Mouse (Mus musculus) lung, adult 18-20 months (tissue): ENCODE measurements around the gene Pygm.

Experiments
- DNase-seq, 2 experiments: peaks; one replicate each; pipeline ENCODE4 v3.0.0; 2022; ENCODE audit warnings: mixed read lengths in 2 of 2

The Pygm gene

DNA sequence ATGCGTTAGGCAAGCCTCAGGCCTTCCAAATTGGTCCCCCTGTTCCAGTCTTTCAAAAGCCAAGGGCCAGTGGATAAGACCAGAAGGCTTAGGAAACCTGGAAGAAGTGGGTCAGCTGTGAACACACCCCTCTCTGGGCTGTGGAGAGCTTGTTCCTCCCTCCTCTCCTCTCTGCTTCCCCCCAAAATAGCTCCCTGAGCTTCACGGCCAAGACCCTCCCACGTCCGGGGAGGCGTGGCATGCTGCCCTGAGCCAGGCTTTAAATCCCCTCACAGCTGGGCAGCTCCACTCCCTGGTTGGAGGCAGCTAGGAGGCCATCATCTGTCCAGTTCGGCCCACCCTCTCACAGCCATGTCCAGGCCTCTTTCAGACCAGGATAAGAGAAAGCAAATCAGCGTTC, at the start of gene Pygm:
Pygm (plus strand) TSS at position 272 of the 400 bp plus-strand sequence.
- DNase-seq, result peak; percentile 71 to 73

DNA sequence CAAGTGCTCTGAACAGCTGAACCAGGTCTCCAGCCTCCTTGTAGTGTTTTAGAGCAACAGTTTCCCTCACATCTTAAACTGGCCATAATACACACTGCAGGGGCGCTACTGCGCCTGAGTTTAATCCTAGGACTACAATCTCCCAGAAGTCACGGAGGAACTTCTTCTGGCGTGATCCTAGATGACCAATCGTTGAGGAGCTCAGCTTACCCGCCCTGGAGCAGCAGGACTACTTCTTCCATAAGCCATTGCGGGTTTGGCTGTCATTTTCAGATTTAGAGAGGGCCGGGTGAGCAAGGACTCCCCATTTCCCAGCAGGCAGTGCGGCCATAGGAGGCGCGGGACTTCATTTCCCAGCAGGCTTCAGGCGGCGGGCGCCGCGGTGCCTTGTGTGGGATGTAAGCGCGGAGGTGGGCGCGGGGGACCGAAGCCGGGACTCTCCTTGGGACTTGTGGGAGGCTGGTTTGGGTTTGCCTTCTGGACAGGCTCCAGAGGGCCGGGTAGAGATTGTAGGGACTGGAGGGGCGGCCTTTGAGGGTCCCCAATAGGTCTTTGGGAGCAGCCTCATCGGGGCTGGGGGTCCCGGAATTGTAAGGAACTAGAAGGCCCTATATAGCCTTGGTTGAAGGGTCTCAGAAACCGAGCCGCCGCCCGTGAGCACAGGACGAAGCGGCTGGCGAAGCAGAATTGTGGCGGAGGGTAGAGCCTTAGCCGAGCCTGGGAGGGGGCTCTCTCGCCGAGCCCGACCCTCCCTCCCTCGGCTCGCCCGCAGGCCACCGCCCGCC, 49.3 kb upstream of the Pygm start, which contains the start of gene Men1:
Men1 (plus strand) TSS at position 307 of the 785 bp plus-strand sequence.
- DNase-seq, result peak; percentile 97

DNA sequence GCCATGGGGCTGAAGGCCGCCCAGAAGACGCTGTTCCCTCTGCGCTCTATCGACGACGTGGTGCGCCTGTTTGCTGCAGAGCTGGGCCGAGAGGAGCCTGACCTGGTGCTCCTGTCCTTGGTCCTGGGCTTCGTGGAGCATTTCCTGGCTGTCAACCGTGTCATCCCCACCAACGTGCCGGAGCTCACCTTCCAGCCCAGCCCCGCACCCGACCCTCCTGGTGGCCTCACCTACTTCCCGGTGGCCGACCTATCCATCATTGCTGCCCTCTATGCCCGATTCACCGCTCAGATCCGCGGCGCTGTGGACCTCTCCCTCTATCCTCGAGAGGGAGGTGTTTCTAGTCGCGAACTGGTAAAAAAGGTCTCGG, 48.8 kb upstream of the Pygm start:
- DNase-seq, result no peak

DNA sequence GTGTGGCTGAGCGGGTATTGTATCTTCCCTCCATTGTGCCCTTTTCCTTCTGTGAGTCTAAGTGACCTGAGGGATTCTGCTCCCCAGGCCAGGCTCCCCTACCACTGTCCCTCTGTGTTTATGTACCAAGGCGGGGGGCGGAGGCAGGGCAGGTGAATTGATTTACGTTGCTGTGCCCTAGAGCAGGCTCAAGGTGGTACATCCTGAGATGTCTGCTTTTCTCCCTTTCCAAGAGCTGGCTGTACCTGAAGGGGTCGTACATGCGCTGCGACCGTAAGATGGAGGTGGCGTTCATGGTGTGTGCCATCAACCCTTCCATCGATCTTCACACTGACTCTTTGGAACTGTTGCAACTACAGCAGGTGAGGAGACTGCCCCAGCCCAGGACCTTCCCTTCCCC, 47.3 kb upstream of the Pygm start:
- no peak for DNase-seq

DNA sequence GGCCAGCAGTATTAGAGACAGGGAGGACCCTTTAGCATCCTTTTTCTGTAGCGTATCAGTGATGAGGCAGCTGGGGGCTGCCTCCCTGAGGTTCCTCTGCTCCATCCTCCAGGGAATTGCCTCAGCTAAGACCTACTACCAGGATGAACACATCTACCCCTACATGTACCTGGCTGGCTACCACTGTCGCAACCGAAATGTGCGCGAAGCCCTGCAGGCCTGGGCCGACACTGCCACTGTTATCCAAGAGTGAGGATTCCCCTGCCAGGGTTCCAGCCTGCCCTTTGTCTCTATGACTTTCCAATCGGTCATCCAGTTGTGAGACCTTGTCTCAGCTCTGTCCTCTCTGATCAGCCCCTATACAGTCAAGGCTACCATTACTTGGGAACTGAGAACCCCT, 46.0 kb upstream of the Pygm start:
- no peak for DNase-seq

DNA sequence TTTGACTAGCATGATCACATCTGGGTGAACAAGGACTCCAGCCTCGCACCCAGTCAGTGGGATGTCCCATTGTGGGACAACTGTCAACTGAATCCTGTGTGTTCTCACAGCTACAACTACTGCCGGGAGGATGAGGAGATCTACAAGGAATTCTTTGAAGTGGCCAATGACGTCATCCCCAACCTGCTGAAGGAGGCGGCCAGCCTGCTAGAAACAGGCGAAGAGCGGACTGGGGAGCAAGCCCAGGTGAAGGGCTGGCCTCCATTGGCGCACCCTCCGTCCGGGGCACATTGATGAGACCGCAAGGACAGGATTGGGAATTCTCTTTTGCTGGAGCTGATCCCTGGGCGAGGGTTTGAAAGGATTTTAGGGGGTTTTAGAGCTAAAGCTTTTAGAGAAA, 45.5 kb upstream of the Pygm start:
- DNase-seq, result no peak

DNA sequence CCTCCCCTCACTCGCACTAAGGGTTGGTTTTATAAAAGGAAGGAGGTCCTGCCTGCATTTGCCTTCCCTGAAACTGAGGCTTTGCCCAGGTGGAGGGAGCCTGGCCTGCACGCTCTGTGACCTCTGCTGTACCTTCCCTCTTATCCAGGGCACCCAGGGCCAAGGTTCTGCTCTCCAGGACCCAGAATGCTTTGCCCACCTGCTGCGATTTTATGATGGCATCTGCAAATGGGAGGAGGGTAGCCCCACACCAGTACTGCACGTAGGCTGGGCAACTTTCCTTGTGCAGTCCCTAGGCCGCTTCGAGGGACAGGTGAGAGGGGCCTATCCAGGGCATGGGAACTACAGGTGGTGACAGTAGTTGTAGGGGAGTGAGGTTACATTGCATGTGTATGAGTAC, 45.0 kb upstream of the Pygm start:
- no peak for DNase-seq

DNA sequence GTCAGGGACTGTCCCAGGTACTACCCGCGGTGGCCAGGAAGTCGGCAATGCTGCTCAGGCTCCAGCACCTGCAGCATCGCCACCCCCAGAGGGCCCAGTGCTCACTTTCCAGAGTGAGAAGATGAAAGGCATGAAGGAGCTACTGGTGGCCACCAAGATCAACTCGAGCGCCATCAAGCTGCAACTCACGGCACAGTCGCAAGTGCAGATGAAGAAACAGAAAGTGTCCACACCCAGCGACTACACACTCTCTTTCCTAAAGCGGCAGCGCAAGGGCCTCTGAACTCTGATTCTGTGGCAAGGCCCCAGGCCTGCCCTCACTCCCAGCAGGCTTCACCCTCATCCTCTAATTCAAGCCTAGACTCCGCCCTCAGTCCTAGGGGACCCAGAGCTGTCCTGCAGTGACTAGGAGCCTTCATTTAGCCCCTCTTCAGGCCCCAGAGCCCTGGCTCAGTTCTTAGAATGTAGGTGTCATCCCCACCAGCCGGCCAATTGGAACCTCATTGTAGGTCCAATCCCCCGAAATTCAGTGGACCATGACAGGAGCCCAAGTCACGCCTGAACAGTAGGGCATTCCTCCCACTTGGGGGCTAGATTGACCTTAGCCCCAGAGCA, 44.2 kb upstream of the Pygm start:
- peak; percentile 80 for DNase-seq

DNA sequence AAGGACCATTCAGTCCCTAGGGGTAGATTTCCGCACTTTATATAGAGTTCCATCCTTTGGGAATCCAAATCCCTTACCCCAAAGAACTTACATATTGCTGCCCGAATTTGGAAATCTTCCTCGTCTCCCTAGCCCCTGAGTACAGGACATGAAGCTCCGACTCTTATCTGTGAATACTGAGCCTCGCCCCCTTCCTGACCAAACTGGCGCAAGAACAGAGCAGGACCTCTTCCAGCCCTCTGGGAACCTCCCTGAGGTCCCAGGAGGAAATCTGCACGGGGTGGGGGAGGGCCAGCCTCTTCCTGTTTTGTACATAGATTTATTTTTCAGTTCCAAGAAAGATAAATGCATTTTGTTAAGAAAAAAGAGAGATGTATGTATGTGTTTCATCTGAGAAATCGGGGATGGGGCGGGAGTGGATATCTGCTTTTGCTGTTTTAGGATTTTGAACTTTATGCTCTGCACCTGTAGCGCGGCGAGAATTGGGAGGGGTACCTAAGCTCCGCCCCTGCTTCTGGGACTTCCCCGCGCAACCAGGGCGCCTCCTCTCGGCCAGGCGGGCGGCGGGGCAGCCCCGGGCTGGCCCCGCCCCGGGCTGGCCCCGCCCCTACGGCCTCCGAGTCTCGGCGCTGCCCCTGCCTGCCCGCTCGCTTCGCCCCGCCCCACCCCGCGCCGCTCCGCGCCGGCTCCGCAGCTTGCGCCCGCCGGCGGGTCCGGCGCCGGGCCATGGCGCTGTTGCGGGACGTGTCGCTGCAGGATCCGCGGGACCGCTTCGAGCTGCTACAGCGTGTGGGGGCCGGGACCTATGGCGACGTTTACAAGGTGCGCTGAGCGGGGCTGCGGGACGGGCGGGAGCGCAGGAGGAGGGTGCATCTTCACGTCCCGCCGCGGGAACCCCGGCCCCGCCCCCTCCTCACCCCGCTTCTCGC, 43.4 kb upstream of the Pygm start, which contains the start of gene Map4k2:
Map4k2 (plus strand) TSS at position 612 of the 929 bp plus-strand sequence.
- DNase-seq, result peak; percentile 85 to 91

DNA sequence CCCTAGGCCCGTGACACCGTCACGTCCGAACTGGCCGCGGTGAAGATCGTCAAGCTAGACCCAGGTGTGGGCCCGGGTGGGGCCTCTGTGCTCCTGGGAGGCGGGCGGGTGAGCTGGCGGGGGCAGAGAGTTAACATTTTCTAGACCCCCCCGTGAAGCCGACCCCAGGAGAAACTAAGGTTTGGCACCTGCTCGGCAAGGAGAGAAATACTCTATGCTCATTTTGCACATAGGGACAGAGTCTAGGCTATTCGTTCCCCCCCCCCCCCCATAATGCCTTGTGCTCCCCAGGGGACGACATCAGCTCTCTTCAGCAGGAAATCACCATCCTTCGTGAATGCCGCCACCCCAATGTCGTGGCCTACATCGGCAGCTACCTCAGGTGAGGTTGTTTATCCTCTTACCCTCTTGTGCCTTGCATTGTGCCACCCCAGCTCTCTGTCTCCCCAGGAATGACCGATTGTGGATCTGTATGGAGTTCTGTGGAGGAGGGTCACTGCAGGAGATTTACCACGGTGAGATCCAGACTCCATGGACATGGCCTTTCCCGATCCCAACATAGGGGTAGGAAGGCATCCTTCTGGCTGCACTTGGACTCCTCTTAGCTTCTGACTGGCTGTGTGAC, 42.6 kb upstream of the Pygm start:
- DNase-seq, result no peak

DNA sequence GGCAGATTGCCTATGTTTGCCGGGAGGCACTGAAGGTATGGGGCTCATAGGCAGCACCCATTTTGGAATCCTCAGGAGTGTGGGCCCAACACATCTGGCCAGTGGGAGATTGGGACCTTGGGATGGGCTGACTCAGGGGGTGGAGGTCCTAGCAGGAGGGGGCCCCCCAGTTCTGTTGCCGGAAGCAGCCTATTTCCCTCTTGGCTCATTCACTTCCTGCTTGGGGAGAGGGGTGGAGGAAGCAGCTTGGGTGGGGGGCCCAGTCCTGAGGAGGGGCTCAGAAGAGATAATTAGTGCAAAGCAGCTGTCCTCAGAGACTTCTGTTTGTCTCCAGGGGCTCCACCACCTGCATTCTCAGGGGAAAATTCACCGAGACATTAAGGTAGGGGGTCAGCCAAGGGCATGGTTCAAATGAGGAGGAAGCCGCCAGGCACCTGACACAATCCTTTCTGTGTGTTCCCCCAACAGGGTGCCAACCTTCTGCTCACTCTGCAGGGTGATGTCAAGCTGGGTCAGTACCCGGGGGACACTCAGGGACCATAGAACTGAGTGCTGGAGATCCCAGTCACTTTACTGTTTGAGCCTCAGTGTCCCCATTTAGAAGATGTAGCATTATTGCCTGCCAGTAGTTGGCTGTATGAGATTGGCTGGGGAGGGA, 41.8 kb upstream of the Pygm start:
- DNase-seq, result peak in 1 of 2 experiments; percentile 63

DNA sequence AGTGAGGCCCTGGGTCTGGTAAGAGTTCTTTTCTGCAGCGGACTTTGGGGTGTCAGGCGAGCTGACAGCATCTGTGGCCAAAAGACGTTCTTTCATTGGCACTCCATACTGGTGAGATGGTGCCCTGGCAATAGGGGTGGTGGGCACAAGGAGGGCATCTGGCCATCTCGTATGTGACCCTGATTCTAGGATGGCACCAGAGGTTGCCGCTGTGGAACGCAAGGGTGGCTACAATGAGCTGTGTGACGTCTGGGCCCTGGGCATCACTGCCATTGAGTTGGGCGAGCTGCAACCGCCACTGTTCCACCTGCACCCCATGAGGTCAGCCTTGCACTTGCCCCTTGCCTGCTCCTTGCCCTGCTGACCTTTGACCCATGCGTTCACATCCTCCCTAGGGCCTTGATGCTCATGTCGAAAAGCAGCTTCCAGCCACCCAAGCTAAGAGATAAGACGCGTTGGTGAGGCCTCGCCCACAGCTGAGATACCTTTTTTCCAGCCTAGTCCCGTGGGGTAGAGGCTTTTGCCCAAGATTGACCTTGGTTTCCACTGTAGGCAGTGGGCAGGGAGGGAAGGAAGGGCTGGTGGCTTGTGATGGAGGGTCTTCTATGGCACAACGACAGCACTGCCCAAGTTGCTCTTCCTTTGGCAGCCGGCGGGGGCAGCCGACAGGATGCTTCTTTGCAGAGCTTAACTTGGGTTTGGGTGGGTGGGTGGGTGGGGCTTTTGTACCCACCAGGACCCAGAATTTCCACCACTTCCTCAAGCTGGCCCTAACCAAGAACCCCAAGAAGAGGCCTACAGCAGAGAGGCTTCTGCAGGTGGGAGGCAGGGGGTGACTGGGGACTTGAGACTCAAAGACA, 40.9 kb upstream of the Pygm start:
- no peak for DNase-seq

DNA sequence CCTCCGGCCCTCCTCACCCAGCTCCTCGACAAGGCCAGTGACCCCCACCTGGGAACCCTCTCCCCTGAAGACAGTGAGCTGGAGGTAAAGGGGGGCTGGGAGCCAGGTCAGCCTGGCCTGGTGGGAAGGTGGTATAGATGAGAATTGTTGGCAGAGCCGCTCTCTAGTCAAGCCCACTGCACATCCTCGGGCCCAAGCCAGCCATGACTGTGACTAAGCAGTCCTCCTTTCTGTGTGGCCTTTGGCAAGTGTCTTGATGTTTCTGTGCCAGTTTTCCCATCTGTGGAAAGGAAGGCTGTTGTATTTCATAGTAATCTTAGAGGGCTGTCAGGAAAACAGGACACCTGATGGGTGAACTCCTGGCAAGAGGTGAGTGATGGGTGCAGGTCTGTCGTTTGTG, 40.2 kb upstream of the Pygm start:
- no peak for DNase-seq

DNA sequence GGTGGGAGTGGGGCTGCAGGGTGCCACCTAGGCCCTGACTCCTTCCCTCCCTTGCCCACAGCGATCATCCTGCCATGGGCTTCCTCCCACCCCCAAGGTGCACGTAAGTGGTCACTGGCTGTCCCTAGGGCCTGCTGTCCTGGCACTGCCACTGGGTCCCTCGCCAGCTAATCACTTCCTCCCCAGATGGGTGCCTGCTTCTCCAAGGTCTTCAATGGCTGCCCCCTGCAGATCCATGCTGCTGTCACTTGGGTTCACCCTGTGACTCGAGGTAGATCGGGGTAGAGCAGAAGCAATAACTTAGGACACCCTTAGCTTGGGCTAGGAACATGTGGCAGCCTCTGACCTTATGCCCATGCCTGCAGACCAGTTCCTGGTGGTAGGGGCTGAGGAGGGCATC, 38.2 kb upstream of the Pygm start:
- DNase-seq, result no peak

DNA sequence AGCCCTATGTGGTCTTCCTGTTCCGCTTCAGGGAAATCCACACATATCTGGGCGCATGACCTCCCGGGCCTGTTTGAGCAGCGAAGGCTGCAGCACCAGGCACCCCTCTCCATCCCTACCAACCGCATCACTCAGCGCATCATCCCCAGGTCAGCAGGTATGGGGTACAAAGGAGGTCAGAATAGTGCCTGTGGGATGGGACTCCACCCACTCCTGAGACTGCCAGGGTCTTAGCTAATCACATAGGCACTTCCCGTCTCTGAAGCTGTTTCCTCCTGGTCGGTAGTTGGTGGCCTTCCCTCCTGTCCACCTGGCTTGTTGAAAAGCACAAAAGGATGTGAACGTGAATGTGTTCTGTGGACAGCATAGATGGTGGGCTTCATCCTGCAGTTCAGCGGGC, 37.5 kb upstream of the Pygm start:
- no peak for DNase-seq

DNA sequence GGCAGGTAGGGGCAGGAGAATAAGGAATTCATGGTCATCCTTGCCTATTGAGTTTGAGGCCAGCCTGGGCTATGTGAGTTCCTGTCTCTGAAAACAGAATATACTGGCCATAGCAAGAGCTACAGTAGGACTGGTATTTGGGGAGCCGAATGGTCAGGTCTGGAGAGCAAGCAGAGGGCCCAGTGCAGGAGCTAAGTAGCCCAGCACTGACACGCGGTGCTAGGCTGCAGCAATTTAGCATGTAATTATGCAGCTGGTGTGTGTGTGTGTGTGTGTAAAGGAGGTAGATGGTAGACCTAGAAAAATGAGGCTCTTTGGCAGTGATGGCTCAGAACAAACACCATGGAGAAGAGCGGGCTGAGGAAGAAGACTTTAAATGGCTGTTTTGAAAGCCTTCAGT, 36.6 kb upstream of the Pygm start:
- no peak for DNase-seq

DNA sequence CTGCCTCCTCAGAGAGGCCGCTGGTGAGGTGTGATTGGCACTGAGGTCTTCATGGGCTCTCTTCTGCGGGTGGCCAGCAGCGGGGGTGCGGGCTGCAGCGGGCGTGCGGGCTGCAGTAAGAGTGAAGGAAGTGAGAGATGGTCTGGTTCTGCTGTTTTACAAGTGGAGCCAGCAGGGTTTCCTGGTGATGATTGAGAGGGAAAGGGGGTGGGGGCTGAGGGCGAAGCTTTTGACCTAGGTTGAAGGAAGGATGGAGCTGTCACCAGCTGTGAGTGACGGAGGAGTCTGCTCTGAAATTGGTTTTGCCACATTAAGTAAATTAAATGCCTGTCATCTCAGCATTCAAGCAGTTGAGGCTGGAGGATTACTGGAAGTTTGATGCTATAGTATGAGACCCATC, 35.5 kb upstream of the Pygm start:
- no peak for DNase-seq

DNA sequence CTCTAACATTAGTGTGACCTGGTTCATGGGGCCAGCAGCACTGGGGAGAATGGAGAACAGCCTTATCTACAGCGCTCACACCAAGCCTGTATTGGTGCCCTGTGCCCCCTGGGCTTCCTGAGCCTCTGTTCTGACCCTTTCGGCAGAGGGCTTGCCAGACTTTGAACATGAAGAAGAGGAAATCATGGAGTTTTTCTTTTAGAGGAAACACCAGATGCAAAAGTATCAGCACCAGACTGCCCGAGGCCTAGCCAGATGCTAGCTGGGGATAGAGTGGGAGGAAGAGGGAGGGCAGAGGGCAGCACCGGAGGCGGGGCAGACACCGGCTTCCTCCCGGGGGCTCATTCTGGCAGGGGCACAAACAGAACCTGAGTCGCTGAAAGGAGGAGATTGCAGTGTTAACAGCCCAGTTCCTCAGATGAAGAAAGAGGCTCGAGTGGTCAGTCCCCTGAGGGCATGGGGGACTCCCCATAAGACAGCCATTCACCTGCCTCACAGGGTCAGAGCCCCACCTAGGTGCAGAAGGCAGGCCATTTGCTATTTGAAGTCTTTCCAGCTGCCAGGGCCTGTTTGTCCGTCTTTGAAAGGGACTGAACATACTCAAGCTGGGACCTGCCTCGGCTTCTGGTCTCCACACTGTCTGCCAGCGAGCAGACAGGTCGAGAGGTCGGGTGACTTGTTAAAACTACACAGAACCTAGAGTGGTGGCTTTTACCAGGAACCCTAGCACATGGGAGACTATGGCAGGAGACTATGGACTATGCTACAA, 34.8 kb upstream of the Pygm start:
- peak in 1 of 2 experiments; percentile 30 for DNase-seq

DNA sequence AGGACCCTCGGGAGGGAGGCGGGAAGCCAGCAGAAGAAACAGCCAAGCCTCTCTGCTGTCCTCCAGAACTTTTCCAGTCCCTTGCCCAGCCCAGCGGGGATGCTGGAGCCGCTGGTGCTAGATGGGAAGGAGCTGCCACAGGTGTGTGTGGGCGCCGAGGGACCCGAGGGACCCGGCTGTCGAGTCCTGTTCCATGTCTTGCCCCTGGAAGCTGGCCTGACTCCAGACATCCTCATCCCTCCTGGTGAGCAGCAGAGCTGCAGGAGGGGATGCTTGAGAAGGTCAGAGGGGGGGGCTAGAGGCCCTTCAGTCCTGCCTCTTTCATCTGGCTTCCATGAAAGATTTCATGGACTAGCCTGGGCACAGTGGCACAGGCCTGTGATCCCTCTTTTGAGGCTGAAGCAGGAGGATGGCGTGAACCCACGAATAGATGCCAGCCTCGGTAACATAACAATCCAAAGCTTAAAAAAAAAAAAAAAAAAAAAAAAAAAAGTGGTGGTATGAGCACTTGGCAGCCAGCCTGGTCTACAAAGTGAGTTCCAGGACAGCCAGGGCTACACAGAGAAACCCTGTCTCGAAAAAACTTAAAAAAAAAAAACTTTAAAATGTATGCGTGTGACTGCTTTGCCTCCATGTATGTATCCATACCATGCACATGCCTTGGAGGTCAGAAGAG, 32.6 kb upstream of the Pygm start:
- no peak for DNase-seq

DNA sequence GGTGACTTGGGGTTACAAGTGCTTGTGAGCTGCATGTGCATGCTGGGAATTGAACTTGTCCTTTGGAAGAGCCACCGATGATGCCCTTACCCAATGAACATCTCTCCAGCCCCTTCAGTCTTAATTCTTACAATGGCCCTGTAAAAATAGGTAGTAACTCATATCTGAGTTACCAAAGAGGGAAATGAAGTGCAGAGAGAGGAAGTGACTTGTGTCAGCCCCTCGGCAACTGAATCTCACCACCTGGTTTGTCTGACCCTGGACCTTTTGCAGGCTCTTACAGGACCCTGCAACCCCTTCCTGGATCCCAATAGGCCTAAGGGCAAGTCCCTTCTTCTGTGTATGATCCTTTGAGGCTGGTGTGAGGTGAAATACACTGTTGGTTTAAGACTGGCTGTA, 32.1 kb upstream of the Pygm start:
- no peak for DNase-seq
